In the genomic region with DNA sequence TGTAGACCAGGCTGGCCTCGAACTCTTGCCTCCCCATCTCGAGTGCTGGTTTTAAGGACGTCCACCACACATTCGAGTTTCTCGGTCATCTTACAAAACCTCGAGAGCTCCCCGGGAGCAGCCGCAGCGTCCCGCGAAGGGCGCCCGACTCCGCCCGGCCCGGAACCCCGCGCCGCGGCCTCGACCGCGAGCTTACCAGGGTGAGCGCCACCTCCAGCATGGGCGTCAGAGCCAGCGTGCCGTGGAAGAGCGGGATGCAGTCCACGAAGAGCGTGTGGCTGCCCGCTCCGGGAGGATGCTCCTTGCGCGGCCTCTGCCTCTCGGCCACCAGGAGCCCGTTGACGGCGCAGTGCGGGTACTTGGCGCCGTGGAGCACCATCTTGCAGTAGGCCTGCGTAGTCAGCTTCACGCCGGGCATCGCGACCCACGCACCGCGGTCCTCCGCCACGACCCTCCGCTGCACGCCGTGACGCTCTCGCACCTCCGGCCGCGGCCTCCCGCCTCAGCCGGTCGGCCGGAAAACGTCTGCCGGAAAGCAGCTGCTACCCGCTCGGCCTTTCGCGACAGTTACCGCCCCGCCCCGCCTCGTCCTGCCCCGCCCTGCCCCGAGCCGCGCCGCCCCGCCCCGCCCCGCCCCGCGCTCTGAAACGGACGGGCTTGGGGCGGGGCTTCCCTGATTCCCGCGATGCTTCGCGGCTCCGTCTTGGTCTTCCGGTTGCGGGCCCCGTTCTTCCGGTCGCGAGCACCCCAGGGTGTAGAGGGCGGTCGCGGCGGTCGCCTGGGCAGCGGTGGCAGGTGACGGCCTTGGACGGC, we compare ENCODE assay signal across 8 mouse cellular contexts. TPM values are rescaled to one million over a fixed set of nuclear protein-coding genes. Genes with fewer than 3 reads are reported as not detected.
DNase-seq lines count a peak whose midpoint lies in the region; ATAC-seq and TF ChIP-seq lines count a peak whose summit lies in the region.

A gene (minus strand): TSS at position 519 of the 813 bp plus-strand sequence.
A gene (plus strand): TSS at position 662 of the 813 bp plus-strand sequence.

- peak; percentile 25 for TF ChIP-seq CTCF in liver, postnatal 0 days (IDR thresholded peaks at IDR 0.05; ENCODE audit: low read depth)

- peak within 1 kb of the TSS; percentile 93 for H3K4me2 ChIP-seq in forebrain, embryonic 15.5 days (replicated peaks)
- peak within 1 kb of the TSS; percentile 85 for H3K4me2 ChIP-seq in liver, postnatal 0 days (ENCODE audit: low read depth, low read length)
- H3K4me2 ChIP-seq in neural tube, embryonic 13.5 days: peak within 1 kb of the TSS; percentile 93

- peak within 1 kb of the TSS; percentile 82 for H3K27ac ChIP-seq in forebrain, embryonic 15.5 days (replicated peaks)
- peak within 1 kb of the TSS; percentile 97 for H3K27ac ChIP-seq in liver, postnatal 0 days (ENCODE audit: low read depth)
- peak within 1 kb of the TSS; percentile 89 for H3K27ac ChIP-seq in neural tube, embryonic 13.5 days (replicated peaks)

- H3K4me1 ChIP-seq in forebrain, embryonic 15.5 days: peaks cover 47% of the 10 kb centered on the region
- peaks cover 31% of the 10 kb centered on the region for H3K4me1 ChIP-seq in liver, postnatal 0 days (ENCODE audit: insufficient read depth)
- H3K4me1 ChIP-seq in neural tube, embryonic 13.5 days (replicated peaks): peaks cover 69% of the 10 kb centered on the region

- no peaks in the 10 kb centered on the region for H3K9me3 ChIP-seq in forebrain, embryonic 15.5 days
- no peaks in the 10 kb centered on the region for H3K9me3 ChIP-seq in liver, postnatal 0 days (ENCODE audit: low read length)
- H3K9me3 ChIP-seq in neural tube, embryonic 13.5 days: no peaks in the 10 kb centered on the region

- under 1% methylated on average over 102 of the region's 105 CpGs for WGBS in forebrain, embryonic 15.5 days
- WGBS in liver, postnatal 0 days (ENCODE audit: insufficient replicate concordance): under 1% methylated on average over 91 of the region's 105 CpGs
- under 1% methylated on average over 105 of the region's 105 CpGs for WGBS in neural tube, embryonic 13.5 days

- no peak for TF ChIP-seq EP300 in liver, postnatal 0 days (IDR thresholded peaks at IDR 0.05; ENCODE audit: low read depth)

- peak; percentile 94 for ATAC-seq in forebrain, embryonic 15.5 days (replicated peaks)
- peak; percentile 94 for ATAC-seq in liver, postnatal 0 days
- ATAC-seq in neural tube, embryonic 13.5 days (ENCODE audit: low read depth): peak; percentile 91

- peaks cover 27% of the 10 kb centered on the region for H3K36me3 ChIP-seq in forebrain, embryonic 15.5 days
- H3K36me3 ChIP-seq in liver, postnatal 0 days (replicated peaks; ENCODE audit: insufficient read depth, low read length): peaks cover 29% of the 10 kb centered on the region
- H3K36me3 ChIP-seq in neural tube, embryonic 13.5 days: peaks cover 31% of the 10 kb centered on the region

- intact Hi-C loops in heart, postnatal 25 days (cut with DNase I): no loop called here

- peak within 1 kb of the TSS; percentile 97 for H3K4me3 ChIP-seq in forebrain, embryonic 15.5 days
- peak within 1 kb of the TSS; percentile 89 for H3K4me3 ChIP-seq in liver, postnatal 0 days (ENCODE audit: low read depth, low read length)
- peak within 1 kb of the TSS; percentile 95 for H3K4me3 ChIP-seq in neural tube, embryonic 13.5 days

- H3K27me3 ChIP-seq in forebrain, embryonic 15.5 days: no peaks in the 10 kb centered on the region
- no peaks in the 10 kb centered on the region for H3K27me3 ChIP-seq in liver, postnatal 0 days (ENCODE audit: insufficient read depth, low read length)
- no peaks in the 10 kb centered on the region for H3K27me3 ChIP-seq in neural tube, embryonic 13.5 days

- H3K9ac ChIP-seq in forebrain, embryonic 15.5 days (replicated peaks): peak within 1 kb of the TSS; percentile 87
- H3K9ac ChIP-seq in liver, postnatal 0 days (replicated peaks): peak within 1 kb of the TSS; percentile 96
- peak within 1 kb of the TSS; percentile 88 for H3K9ac ChIP-seq in neural tube, embryonic 13.5 days

- peak; percentile 91 for DNase-seq in ES-CJ7 (ENCODE audit: low read depth, low spot score)
- DNase-seq in cerebellum, adult 11 months: peak; percentile 92
- peak; percentile 80 for DNase-seq in heart, postnatal 25 days (ENCODE audit: low spot score)
- peak; percentile 90 for DNase-seq in layer of hippocampus, adult 11-12 months (ENCODE audit: low spot score)
- peak; percentile 99 for DNase-seq in liver, postnatal 0 days
- peak; percentile 82 for DNase-seq in telencephalon, adult 2 months (ENCODE audit: low read depth, low spot score)

RNA-seq across cellular contexts. Expression of the first gene that starts in this region (rescaled TPM):
- 6.6 and 7.3 TPM in 2 replicates for polyA plus RNA-seq in forebrain, embryonic 15.5 days (2015; fragmentation: Nextera tagmentation; extraction: Ambion mirVana)
- not detected for total RNA-seq in heart, postnatal 25 days (2021)
- polyA plus RNA-seq in liver, postnatal 0 days (2015; fragmentation: Nextera tagmentation; extraction: Ambion mirVana): 0.58 and 1.4 TPM in 2 replicates
- polyA plus RNA-seq in neural tube, embryonic 13.5 days (2015; fragmentation: Nextera tagmentation; extraction: Ambion mirVana): 5.5 and 7.3 TPM in 2 replicates

RNA-seq across cellular contexts. Expression of the second gene that starts in this region (rescaled TPM):
- 971 and 990 TPM in 2 replicates for polyA plus RNA-seq in forebrain, embryonic 15.5 days (2015; fragmentation: Nextera tagmentation; extraction: Ambion mirVana)
- total RNA-seq in heart, postnatal 25 days (2021): 1,000 to 10,000 TPM; 4,549 to 4,664 TPM
- 1,191 and 1,240 TPM in 2 replicates for polyA plus RNA-seq in liver, postnatal 0 days (2015; fragmentation: Nextera tagmentation; extraction: Ambion mirVana)
- 1,233 and 1,242 TPM in 2 replicates for polyA plus RNA-seq in neural tube, embryonic 13.5 days (2015; fragmentation: Nextera tagmentation; extraction: Ambion mirVana)

Comparison
In these comparisons a context has a peak if more than half of its experiments do, and no peak if none do; other contexts are left out.
1. Peak in every context shown above with its lines: DNase-seq, ATAC-seq, H3K4me3 ChIP-seq and H3K27ac ChIP-seq.